Mouse (Mus musculus) thymus, postnatal 14 days (tissue): ENCODE measurements around the gene Gm10024.
"Not testable (repeated sequence)": the region's sequence is repeated elsewhere in the genome, so short reads cannot be mapped to it uniquely, and the experiment has no call there.

Experiments
- DNase-seq: peaks from one replicate; pipeline ENCODE4 v3.0.0; 2021

Gm10024 gene

GRCm38 (mm10) chr10:77711157-77711556 lies at the start of gene Gm10024:
TSS of gene Gm10024 (plus strand) at chr10:77711457.
- not testable (repeated sequence) for DNase-seq

GRCm38 (mm10) chr10:77663949-77664665 lies 47.1 kb upstream of the Gm10024 start:
- DNase-seq: no peak

- DNase-seq: peak; percentile 39
These were observed 44.9 kb upstream of the Gm10024 start for GRCm38 (mm10) chr10:77666342-77666741.

- no peak for DNase-seq
These were observed 43.9 kb upstream of the Gm10024 start for GRCm38 (mm10) chr10:77667402-77667801.

- no peak for DNase-seq
These were observed 40.5 kb upstream of the Gm10024 start for GRCm38 (mm10) chr10:77670710-77671109.

- DNase-seq: no peak
These were observed 39.7 kb upstream of the Gm10024 start for GRCm38 (mm10) chr10:77671519-77671918.

- DNase-seq: peak; percentile 63
These were observed 37.5 kb upstream of the Gm10024 start for GRCm38 (mm10) chr10:77673765-77674164.

- peak; percentile 52 for DNase-seq
These were observed 33.7 kb upstream of the Gm10024 start for GRCm38 (mm10) chr10:77677562-77677961.

GRCm38 (mm10) chr10:77682994-77683393 lies 28.3 kb upstream of the Gm10024 start:
- no peak for DNase-seq

- no peak for DNase-seq
These were observed 27.1 kb upstream of the Gm10024 start for GRCm38 (mm10) chr10:77684181-77684580.

GRCm38 (mm10) chr10:77685895-77686664 lies 25.2 kb upstream of the Gm10024 start, which contains the start of gene Tspear:
TSS of gene Tspear (plus strand) at chr10:77686569.
- DNase-seq: no peak

- no peak for DNase-seq
These were observed 24.2 kb upstream of the Gm10024 start for GRCm38 (mm10) chr10:77687021-77687420.

- DNase-seq: not testable (repeated sequence)
These were observed 20.9 kb upstream of the Gm10024 start, which contains the start of gene Gm19402 for GRCm38 (mm10) chr10:77690356-77690807. TSS of gene Gm19402 (minus strand) at chr10:77690757.

- DNase-seq: no peak
These were observed 14.1 kb upstream of the Gm10024 start, which contains the start of gene Gm9508 for GRCm38 (mm10) chr10:77697133-77697532. TSS of gene Gm9508 (minus strand) at chr10:77697233.

- no peak for DNase-seq
These were observed 4.9 kb upstream of the Gm10024 start, which contains the start of gene Gm10272 for GRCm38 (mm10) chr10:77706326-77706725. TSS of gene Gm10272 (plus strand) at chr10:77706626.

- DNase-seq: no peak
These were observed 1.4 kb upstream of the Gm10024 start for GRCm38 (mm10) chr10:77709831-77710230.

GRCm38 (mm10) chr10:77713734-77714133 lies 2.5 kb downstream of the Gm10024 start:
- no peak for DNase-seq

GRCm38 (mm10) chr10:77715507-77715906 lies 4.2 kb downstream of the Gm10024 start, which contains the start of gene Gm10142:
TSS of gene Gm10142 (plus strand) at chr10:77715807.
- DNase-seq: no peak

GRCm38 (mm10) chr10:77720299-77720698 lies 9.0 kb downstream of the Gm10024 start, which contains the start of gene Krtap12-1:
TSS of gene Krtap12-1 (plus strand) at chr10:77720599.
- DNase-seq: not testable (repeated sequence)

GRCm38 (mm10) chr10:77724855-77725254 lies 13.6 kb downstream of the Gm10024 start:
- DNase-seq: no peak

- DNase-seq: no peak
These were observed 14.9 kb downstream of the Gm10024 start, which contains the start of gene Gm10100 for GRCm38 (mm10) chr10:77726186-77726585. TSS of gene Gm10100 (plus strand) at chr10:77726486.

- DNase-seq: no peak
These were observed 17.0 kb downstream of the Gm10024 start for GRCm38 (mm10) chr10:77728280-77728679.

- peak; percentile 15 for DNase-seq
These were observed 18.0 kb downstream of the Gm10024 start for GRCm38 (mm10) chr10:77729241-77729640.
